Mouse (Mus musculus) testis, postnatal 14 days (tissue): ENCODE results near the gene Hexb.
"Not testable (repeated sequence)": the region's sequence is repeated elsewhere in the genome, so short reads cannot be mapped to it uniquely, and the experiment has no call there.

Experiments used
- DNase-seq: peaks from one replicate; pipeline ENCODE4 v3.0.0; 2021; ENCODE audit warnings: low spot score

The Hexb gene

GRCm38 (mm10) chr13:97180113-97180828, 17.9 kb downstream of the Hexb start:
- no peak for DNase-seq

DNA sequence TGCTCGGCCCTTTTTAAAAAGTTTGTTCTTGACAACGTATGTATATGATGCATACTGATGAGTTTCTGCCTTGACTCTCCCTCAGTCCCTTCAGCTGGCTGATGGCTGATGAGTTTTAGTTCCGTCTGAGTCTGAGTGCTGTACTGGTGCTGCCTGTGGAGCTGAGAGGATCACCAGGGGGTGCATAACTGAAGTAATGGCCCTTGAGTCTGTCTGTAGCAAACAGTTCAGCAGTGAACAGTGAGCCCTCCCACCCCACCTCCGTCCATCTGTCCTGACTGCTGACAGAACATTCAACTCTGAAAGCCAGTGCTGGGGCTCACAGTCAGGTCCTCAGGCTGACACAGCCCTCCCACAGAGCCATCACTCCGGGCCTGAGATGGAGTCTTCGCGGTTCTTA, 19.2 kb downstream of the Hexb start:
- no peak for DNase-seq

- no peak for DNase-seq
Measured at GRCm38 (mm10) chr13:97176731-97177130, 21.4 kb downstream of the Hexb start.

GRCm38 (mm10) chr13:97175520-97176264, 22.5 kb downstream of the Hexb start:
- DNase-seq, result no peak

GRCm38 (mm10) chr13:97145834-97146233, 52.3 kb downstream of the Hexb start:
- no peak for DNase-seq

- DNase-seq, result no peak
Measured at GRCm38 (mm10) chr13:97142321-97142720, 55.8 kb downstream of the Hexb start.

GRCm38 (mm10) chr13:97138404-97138931, 59.7 kb downstream of the Hexb start:
- not testable (repeated sequence) for DNase-seq

GRCm38 (mm10) chr13:97137466-97138400, 60.4 kb downstream of the Hexb start, which contains the start of the genes Gfm2 and Nsa2:
Gene Gfm2 (plus strand): TSS chr13:97137937.
Gene Nsa2 (minus strand): TSS chr13:97137937.
- peak; percentile 92 for DNase-seq

DNA sequence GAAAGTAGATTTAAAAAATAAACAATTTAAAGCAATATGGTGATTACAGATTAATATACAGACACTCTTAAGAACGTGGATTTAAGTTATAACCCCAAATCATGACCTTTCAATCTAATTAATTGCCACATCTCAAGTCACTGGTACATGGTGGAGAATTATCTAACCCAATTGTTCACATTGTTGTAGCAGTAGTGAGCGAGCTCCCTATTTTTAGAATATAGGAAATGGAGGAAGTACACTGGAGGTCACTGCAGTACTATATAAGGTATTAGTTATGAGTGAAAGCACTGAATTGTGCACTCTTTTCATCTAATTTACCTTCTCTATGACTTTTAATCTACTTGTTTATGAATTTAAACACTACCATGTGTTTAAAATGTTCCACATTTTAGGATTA, 67.7 kb downstream of the Hexb start:
- DNase-seq, result not testable (repeated sequence)

GRCm38 (mm10) chr13:97129654-97130053, 68.5 kb downstream of the Hexb start:
- not testable (repeated sequence) for DNase-seq
